Mouse (Mus musculus) regulatory T cell (primary cell): ENCODE results near the gene Spsb1.

Experiments
- in situ Hi-C: fragments of 300-600 bp; cut with MboI, MseI; formaldehyde crosslinking; loops from one replicate; pipeline ENCODE4 v1.15.1; 2025; ENCODE audit warnings: high pct_unique_total_duplicates

Gene Spsb1

GRCm38 (mm10) chr4:149858584-149858983 is 96.3 kb downstream of the Spsb1 start:
- in situ Hi-C loops = loop anchor here (5.0 kb wide), 1 partner anchor 34 kb away; no protein-coding TSS in a partner anchor

DNA sequence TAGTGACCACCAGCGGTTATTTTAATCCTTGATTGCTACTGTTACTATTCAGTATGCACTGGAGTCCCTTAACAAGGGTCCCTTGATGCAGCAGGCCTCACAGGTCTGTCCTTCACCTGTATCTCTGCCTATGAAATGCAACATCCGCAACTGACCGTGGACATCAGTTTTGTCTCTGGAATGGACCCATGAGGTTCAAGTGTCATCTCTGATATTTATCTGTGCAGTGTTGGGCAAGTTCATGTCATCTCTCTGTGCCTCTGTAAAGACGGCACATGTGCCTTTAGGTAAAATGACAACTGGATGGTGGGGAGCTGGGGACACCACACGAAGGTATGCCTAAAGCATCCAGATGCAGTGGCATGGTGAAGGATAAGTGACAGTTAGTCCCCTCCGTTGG is 96.7 kb downstream of the Spsb1 start:
- in situ Hi-C loops = loop anchor here (5.0 kb wide), 1 partner anchor 34 kb away; no protein-coding TSS in a partner anchor

DNA sequence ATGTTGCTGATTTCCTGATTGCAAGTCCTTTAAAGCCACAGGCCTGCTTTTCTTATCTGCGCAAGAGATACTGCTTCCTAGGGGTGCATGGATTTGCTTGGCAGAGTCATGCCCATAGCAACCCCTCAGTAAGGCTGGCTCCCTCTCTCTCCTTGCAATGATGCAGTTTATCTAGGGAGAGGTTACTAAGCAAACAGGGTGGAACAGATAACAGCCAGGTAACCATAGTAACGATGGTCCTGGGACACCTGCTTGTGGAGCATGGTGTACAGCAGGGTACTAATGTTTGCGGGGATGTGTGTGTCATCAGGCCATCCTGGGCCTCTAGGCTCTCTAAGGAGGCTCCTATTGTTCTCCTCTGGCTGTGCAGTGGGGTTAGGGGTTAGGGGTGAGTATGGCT is 97.2 kb downstream of the Spsb1 start:
- in situ Hi-C loops = loop anchor here (5.0 kb wide), 1 partner anchor 35 kb away; no protein-coding TSS in a partner anchor

GRCm38 (mm10) chr4:149855892-149856807 is 98.7 kb downstream of the Spsb1 start:
- in situ Hi-C loops = loop anchor here (5.0 kb wide), 1 partner anchor 36 kb away; no protein-coding TSS in a partner anchor

DNA sequence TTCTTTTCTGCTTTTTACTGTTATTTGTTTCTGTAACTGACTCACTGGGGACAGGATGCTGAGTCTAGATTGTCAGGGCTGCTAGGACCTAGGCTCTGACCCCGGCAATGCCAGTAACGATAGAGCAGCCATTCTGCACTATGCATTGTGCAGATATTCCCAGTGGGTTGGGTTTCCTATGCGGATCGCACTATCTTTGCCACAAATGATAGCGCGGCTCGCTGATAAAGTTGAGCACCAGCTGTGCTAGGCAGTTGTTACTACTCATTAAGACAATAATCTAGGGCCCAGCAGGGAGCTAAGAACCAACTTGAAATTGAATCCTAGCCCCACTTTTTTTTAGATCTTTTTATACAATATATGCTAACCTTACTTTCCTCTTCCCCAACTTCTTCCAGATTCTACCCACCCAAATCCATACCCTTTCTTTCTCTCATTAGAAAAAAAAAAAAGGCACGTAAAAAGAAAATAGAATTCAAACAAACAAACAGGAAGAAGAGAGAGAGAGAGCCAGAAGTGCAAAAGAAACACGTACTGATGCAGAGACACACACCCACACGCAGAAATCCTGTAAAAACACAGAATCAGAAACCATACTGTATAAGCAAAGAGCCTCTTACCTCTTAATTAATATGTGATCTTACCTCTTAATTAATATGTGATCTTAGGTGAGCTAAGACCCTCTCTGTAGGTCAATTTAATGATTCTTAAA is 99.5 kb downstream of the Spsb1 start:
- in situ Hi-C loops = loop anchor here (5.0 kb wide), 1 partner anchor 37 kb away; no protein-coding TSS in a partner anchor

- in situ Hi-C loops = loop anchor here (5.0 kb wide), 1 partner anchor 38 kb away; no protein-coding TSS in a partner anchor
Observed at GRCm38 (mm10) chr4:149854770-149855169, 100.1 kb downstream of the Spsb1 start.

- in situ Hi-C loops = no loop called here
Observed at GRCm38 (mm10) chr4:149854301-149854708, 100.5 kb downstream of the Spsb1 start.

DNA sequence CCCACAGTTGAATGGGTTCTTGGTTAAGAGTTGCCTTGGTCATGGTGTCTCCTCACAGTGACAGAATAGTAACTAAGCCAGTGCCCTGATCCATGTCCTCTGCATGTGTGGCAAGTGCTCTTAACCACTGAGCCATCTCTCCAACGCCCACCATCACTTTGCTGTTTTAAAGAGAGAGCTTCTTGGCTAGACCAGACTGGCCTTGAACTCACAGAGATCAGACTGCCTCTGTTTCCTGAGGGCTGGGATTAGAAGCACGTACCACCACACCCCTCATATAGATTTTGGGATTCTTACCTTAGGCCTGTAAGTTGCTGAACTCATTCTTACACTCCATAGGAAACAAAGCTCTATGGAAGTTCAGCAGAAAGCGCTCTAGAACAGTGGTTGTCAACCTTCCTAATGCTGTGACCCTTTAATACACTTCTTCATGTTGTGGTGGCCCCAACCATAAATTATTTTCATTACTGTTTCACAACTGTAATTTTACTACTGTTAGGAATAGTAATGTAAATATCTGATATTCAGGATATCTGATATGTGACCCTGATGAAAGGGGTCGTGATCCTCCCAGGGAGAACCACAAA is 101.1 kb downstream of the Spsb1 start:
- in situ Hi-C loops = no loop called here

DNA sequence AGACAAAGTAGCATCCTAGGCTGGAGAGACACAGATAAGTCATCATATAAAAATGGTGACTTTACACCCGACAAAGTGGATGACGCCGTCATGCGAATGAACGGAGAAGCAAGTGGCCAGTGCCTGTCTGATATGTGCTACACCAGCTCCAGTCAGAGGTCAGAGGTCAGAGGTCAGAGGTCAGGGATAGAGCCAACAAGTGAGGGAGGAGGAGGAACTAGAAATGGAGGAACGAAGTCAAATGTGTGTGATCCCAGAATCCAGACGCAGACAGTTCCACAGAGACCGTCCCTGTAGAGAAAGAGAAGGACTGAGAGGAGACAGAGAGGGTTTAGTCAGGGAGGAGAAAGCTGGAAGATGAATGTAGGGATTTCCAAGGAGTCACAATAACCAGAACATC is 103.3 kb downstream of the Spsb1 start:
- in situ Hi-C loops = no loop called here

DNA sequence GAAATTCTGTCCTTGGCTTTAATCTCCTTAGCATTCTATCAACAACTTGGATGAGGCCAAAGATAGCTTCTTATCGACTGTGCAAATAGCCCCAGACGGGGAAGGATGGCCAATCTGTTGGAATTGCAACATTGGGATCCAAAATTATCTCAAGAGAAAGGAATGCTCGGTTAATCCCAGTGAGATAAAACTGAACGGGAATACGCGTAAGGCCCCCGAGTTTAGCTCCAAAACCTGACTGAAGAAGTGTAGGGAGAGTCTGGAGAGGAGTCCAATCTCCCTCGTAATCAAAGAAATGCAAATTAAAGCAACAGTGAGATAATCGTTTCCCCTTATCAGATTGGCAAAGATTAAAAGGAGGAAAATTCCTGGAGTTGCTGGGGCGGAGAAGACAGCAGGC is 104.2 kb downstream of the Spsb1 start:
- in situ Hi-C loops = no loop called here

DNA sequence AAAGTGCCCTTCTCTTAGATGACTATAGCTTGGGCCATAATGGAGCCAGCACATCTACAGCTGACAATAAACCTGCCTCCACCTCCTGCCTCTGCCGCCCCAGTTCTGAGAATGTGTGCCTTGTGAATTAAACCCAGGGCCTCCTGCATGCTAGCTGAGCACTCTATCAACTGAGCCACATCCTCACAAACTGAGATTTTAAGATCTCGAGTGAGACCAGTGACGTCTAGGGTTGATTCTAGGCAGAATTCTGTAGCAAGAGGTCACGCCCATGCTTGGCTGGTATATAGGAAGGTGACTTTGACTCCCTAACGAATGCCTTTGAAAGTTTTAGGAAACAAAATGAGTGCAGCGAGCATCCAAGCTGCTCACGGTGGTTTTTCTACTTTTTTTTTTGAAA is 104.8 kb downstream of the Spsb1 start:
- in situ Hi-C loops = no loop called here

- in situ Hi-C loops = no loop called here
Observed at GRCm38 (mm10) chr4:149849035-149849434, 105.8 kb downstream of the Spsb1 start.

DNA sequence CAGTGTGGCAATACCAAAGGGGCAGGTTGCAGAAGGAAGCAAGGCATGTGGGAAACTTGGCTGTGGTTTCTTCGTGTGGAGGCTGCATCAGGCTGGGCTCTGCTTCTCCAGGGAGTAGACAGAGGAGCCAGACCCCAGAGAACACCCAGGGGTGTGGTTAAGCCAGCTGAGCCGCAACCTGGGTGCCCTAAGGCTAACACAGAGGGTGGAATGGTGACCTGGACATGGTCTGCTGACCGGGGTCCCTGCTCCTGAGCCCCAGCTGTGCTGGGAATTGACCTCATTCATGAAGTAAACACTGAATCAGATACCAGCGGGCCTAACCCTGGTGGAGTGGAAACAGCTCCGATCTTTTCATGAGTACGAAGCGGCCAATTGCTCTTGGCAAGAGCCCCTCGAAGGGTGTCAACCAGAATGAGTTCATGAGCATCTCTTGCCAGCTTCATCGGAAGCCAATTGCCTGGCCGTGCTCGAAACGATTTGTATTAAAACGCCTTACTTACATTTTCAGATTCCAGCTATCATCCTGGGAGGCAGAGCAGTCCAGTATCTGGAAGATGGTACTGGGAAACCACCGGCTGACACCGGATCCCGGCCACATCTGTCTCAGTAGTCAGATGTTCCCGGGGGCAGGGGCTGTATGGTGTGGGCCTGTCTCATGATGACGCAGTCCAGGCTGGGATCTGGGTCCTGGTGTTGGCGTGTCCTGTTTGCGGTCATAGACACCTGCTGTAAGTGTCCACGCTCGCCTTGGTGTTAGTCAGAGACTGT is 107.8 kb downstream of the Spsb1 start:
- in situ Hi-C loops = no loop called here
